Mouse (Mus musculus): ENCODE results near the gene Ttc3.

The Ttc3 gene

GRCm38 (mm10) chr16:94358091-94358490 lies 12.3 kb upstream of the Ttc3 start:
- no peak for DNase-seq (ENCODE audit: low spot score in 2 of 2)

- DNase-seq (ENCODE audit: low spot score in 2 of 2), result no peak
These were observed 9.7 kb upstream of the Ttc3 start for GRCm38 (mm10) chr16:94360578-94361350.

GRCm38 (mm10) chr16:94362174-94362873 lies 8.1 kb upstream of the Ttc3 start:
- DNase-seq (ENCODE audit: low spot score in 2 of 2), result peak; percentile 69 to 78

GRCm38 (mm10) chr16:94363814-94364213 lies 6.6 kb upstream of the Ttc3 start:
- DNase-seq (ENCODE audit: low spot score in 2 of 2), result no peak

- no peak for DNase-seq (ENCODE audit: low spot score in 2 of 2)
These were observed 5.0 kb upstream of the Ttc3 start for GRCm38 (mm10) chr16:94365435-94365834.

- no peak for DNase-seq (ENCODE audit: low spot score in 2 of 2)
These were observed 734 bp upstream of the Ttc3 start for GRCm38 (mm10) chr16:94369596-94370172.

GRCm38 (mm10) chr16:94370915-94371300 lies 490 bp downstream of the Ttc3 start:
- peak; percentile 66 to 69 for DNase-seq (ENCODE audit: low spot score in 2 of 2)

- DNase-seq (ENCODE audit: low spot score in 2 of 2), result no peak
These were observed 998 bp downstream of the Ttc3 start, which contains the start of gene Pigp for GRCm38 (mm10) chr16:94371301-94371931. Gene Pigp, minus strand, starts transcription at chr16:94371842.

- no peak for DNase-seq (ENCODE audit: low spot score in 2 of 2)
These were observed 9.0 kb downstream of the Ttc3 start for GRCm38 (mm10) chr16:94379386-94379785.

- no peak for DNase-seq (ENCODE audit: low spot score in 2 of 2)
These were observed 12.9 kb downstream of the Ttc3 start for GRCm38 (mm10) chr16:94383277-94383676.

GRCm38 (mm10) chr16:94387690-94388089 lies 17.3 kb downstream of the Ttc3 start:
- DNase-seq (ENCODE audit: low spot score in 2 of 2), result no peak

- DNase-seq (ENCODE audit: low spot score in 2 of 2), result no peak
These were observed 21.9 kb downstream of the Ttc3 start for GRCm38 (mm10) chr16:94392299-94392698.

GRCm38 (mm10) chr16:94395051-94395450 lies 24.6 kb downstream of the Ttc3 start:
- DNase-seq (ENCODE audit: low spot score in 2 of 2), result no peak

- DNase-seq (ENCODE audit: low spot score in 2 of 2), result no peak
These were observed 26.2 kb downstream of the Ttc3 start for GRCm38 (mm10) chr16:94396641-94397040.

GRCm38 (mm10) chr16:94399141-94399540 lies 28.7 kb downstream of the Ttc3 start:
- DNase-seq (ENCODE audit: low spot score in 2 of 2), result no peak

GRCm38 (mm10) chr16:94401636-94402035 lies 31.2 kb downstream of the Ttc3 start:
- no peak for DNase-seq (ENCODE audit: low spot score in 2 of 2)

- DNase-seq (ENCODE audit: low spot score in 2 of 2), result no peak
These were observed 31.8 kb downstream of the Ttc3 start for GRCm38 (mm10) chr16:94402185-94402584.

GRCm38 (mm10) chr16:94411287-94411686 lies 40.9 kb downstream of the Ttc3 start:
- DNase-seq (ENCODE audit: low spot score in 2 of 2), result no peak

GRCm38 (mm10) chr16:94412198-94412597 lies 41.8 kb downstream of the Ttc3 start:
- no peak for DNase-seq (ENCODE audit: low spot score in 2 of 2)

- DNase-seq (ENCODE audit: low spot score in 2 of 2), result no peak
These were observed 42.3 kb downstream of the Ttc3 start for GRCm38 (mm10) chr16:94412760-94413159.

- no peak for DNase-seq (ENCODE audit: low spot score in 2 of 2)
These were observed 43.7 kb downstream of the Ttc3 start for GRCm38 (mm10) chr16:94414151-94414550.

GRCm38 (mm10) chr16:94420498-94420897 lies 50.1 kb downstream of the Ttc3 start:
- no peak for DNase-seq (ENCODE audit: low spot score in 2 of 2)
